Mouse (Mus musculus) neural tube, embryonic 11.5 days (tissue): ENCODE measurements around the gene Bsdc1. TPM values are rescaled to one million over a fixed set of nuclear protein-coding genes. Genes with fewer than 3 reads are reported as not detected.
A peak's percentile ranks its signal among the peaks of the same experiment; 100 is the strongest.

Experiments used
- ATAC-seq: fragments of 200-750 bp; cut with Nextera tagmentation; 2 replicates; pipeline ENCODE4 v1.8.0; 2017; ENCODE audit warnings: moderate number of reproducible peaks, mild to moderate bottlenecking, moderate TSS enrichment, moderate library complexity; ENCODE audit not compliant: insufficient read depth, low FRiP score, low TSS enrichment
- DNase-seq: peaks from one replicate; pipeline ENCODE4 v3.0.0-alpha.2; 2015; ENCODE audit warnings: low spot score
- H3K27ac ChIP-seq: fragments of 300-500 bp; sonication (generic); 2 replicates; pipeline ENCODE4 v1.5.1; 2014; ENCODE audit warnings: low read depth, mild to moderate bottlenecking, low read length
- H3K27me3 ChIP-seq: fragments of 300-500 bp; sonication (generic); 2 replicates; pipeline ENCODE4 v1.6.1; 2014; ENCODE audit warnings: mild to moderate bottlenecking, low read length, mixed read lengths; ENCODE audit not compliant: control insufficient read depth, insufficient read depth
- H3K36me3 ChIP-seq: fragments of 300-500 bp; sonication (generic); 2 replicates; pipeline ENCODE4 v1.6.1; 2014; ENCODE audit warnings: mild to moderate bottlenecking, low read length, moderate library complexity, mixed read lengths; ENCODE audit not compliant: control insufficient read depth, insufficient read depth
- H3K4me1 ChIP-seq: fragments of 300-500 bp; sonication (generic); 2 replicates; pipeline ENCODE4 v1.6.1; 2014; ENCODE audit warnings: low read length, mixed read lengths; ENCODE audit not compliant: control insufficient read depth, insufficient read depth
- H3K4me2 ChIP-seq: fragments of 300-500 bp; sonication (generic); 2 replicates; pipeline ENCODE4 v1.6.1; 2014; ENCODE audit warnings: low read depth, mild to moderate bottlenecking, moderate library complexity
- H3K4me3 ChIP-seq: fragments of 300-500 bp; sonication (generic); 2 replicates; pipeline ENCODE4 v1.5.1; 2014; ENCODE audit warnings: low read depth, low read length
- H3K9ac ChIP-seq: fragments of 300-500 bp; sonication (generic); 2 replicates; pipeline ENCODE4 v1.6.1; 2014; ENCODE audit warnings: mild to moderate bottlenecking, low read length
- H3K9me3 ChIP-seq: fragments of 300-500 bp; sonication (generic); 2 replicates; pipeline ENCODE4 v1.6.1; 2016; ENCODE audit warnings: low read length; ENCODE audit not compliant: control insufficient read depth
- WGBS: fragments of 180-500 bp; shearing (Covaris S2); extraction: QIAGEN DNeasy Blood & Tissue Kit; methylation state at CpG from one replicate; pipeline ENCODE4 v1.1.7; 2014; 5-methylcytosine and 5-hydroxymethylcytosine counted together
- polyA plus RNA-seq: library from polyadenylated mRNA; unstranded; fragments of >200 nt; fragmentation: Nextera tagmentation; extraction: Ambion mirVana; gene quantifications from 2 replicates; pipeline ENCODE4 v1.2.1, GENCODE M21; 2014

The Bsdc1 gene
- polyA plus RNA-seq, 1 experiment from 2014 or later, result 31.7 TPM

GRCm38 (mm10) chr4:129463097-129464059 is 2.0 kb downstream of the Bsdc1 start:
- Histone ChIP-seq H3K9ac (no peak overlapping the region), H3K4me2 (no peak overlapping the region), H3K4me1 (peaks cover 6% of the 10 kb centered on the region; the same call in 1 of the 2 replicates), H3K27ac (no peak overlapping the region), H3K4me3 (no peak overlapping the region), H3K9me3 (no peaks in the 10 kb centered on the region), H3K27me3 (no peaks in the 10 kb centered on the region), H3K36me3 (peaks cover 5% of the 10 kb centered on the region)
- ATAC-seq, result no peak
- DNase-seq, result no peak
- 85% methylated on average over 24 of the region's 24 CpGs for WGBS

GRCm38 (mm10) chr4:129464286-129464815 is 3.0 kb downstream of the Bsdc1 start:
- no peak for DNase-seq
- H3K9ac ChIP-seq, result no peak overlapping the region
- H3K4me3 ChIP-seq, result no peak overlapping the region
- no peak for ATAC-seq
- H3K4me2 ChIP-seq, result no peak overlapping the region
- H3K9me3 ChIP-seq, result no peaks in the 10 kb centered on the region
- 83% methylated on average over 4 of the region's 4 CpGs for WGBS
- H3K27ac ChIP-seq, result no peak overlapping the region
- H3K27me3 ChIP-seq, result no peaks in the 10 kb centered on the region
- peaks cover 6% of the 10 kb centered on the region; the same call in 1 of the 2 replicates for H3K4me1 ChIP-seq
- H3K36me3 ChIP-seq, result peaks cover 5% of the 10 kb centered on the region

GRCm38 (mm10) chr4:129476047-129476446 is 14.7 kb downstream of the Bsdc1 start:
- DNase-seq (no peak), ATAC-seq (no peak)
- peaks cover 24% of the 10 kb centered on the region for H3K36me3 ChIP-seq
- H3K4me1 ChIP-seq, result no peaks in the 10 kb centered on the region
- no peaks in the 10 kb centered on the region for H3K27me3 ChIP-seq
- no peak overlapping the region for H3K4me3 ChIP-seq
- H3K9ac ChIP-seq, result no peak overlapping the region
- WGBS, result 90% methylated on average over 11 of the region's 11 CpGs
- no peaks in the 10 kb centered on the region for H3K9me3 ChIP-seq
- no peak overlapping the region for H3K27ac ChIP-seq
- no peak overlapping the region for H3K4me2 ChIP-seq

GRCm38 (mm10) chr4:129479863-129480262 is 18.5 kb downstream of the Bsdc1 start:
- DNase-seq (no peak), ATAC-seq (no peak)
- no peaks in the 10 kb centered on the region for H3K27me3 ChIP-seq
- H3K36me3 ChIP-seq, result peaks cover 6% of the 10 kb centered on the region; the same call in 1 of the 2 replicates
- no peak overlapping the region for H3K4me2 ChIP-seq
- no peak overlapping the region for H3K4me3 ChIP-seq
- H3K27ac ChIP-seq, result no peak overlapping the region
- WGBS, result 90% methylated on average over 3 of the region's 3 CpGs
- no peaks in the 10 kb centered on the region for H3K9me3 ChIP-seq
- no peak overlapping the region for H3K9ac ChIP-seq
- H3K4me1 ChIP-seq, result no peaks in the 10 kb centered on the region

- H3K4me1 ChIP-seq, result no peaks in the 10 kb centered on the region
- no peak overlapping the region for H3K4me2 ChIP-seq
- no peak overlapping the region for H3K9ac ChIP-seq
- H3K27me3 ChIP-seq, result no peaks in the 10 kb centered on the region
- no peak overlapping the region for H3K27ac ChIP-seq
- ATAC-seq (no peak), DNase-seq (no peak)
- H3K9me3 ChIP-seq, result no peaks in the 10 kb centered on the region
- H3K4me3 ChIP-seq, result no peak overlapping the region
- 100% methylated on average over 1 of the region's 1 CpGs for WGBS
- peaks cover 6% of the 10 kb centered on the region for H3K36me3 ChIP-seq
Observed at GRCm38 (mm10) chr4:129481090-129481489, 19.7 kb downstream of the Bsdc1 start.

- peak within 1 kb of the TSS; percentile 31 for H3K9ac ChIP-seq
- peaks cover 11% of the 10 kb centered on the region for H3K4me1 ChIP-seq
- no peaks in the 10 kb centered on the region for H3K9me3 ChIP-seq
- peak within 1 kb of the TSS; percentile 27 for H3K4me3 ChIP-seq
- no peak within 1 kb of the TSS for H3K27ac ChIP-seq
- H3K36me3 ChIP-seq, result peaks cover 2% of the 10 kb centered on the region
- peaks cover 15% of the 10 kb centered on the region for H3K27me3 ChIP-seq
- 3% methylated on average over 67 of the region's 70 CpGs for WGBS
- DNase-seq (peak; percentile 37), ATAC-seq (no peak)
- peak within 1 kb of the TSS; percentile 41 for H3K4me2 ChIP-seq
Observed at GRCm38 (mm10) chr4:129490972-129491880, 29.8 kb downstream of the Bsdc1 start, which contains the start of the genes Tssk3 and Fam229a. Gene Tssk3 (minus strand): TSS chr4:129491022. Gene Fam229a (plus strand): TSS chr4:129491190.

GRCm38 (mm10) chr4:129494681-129495080 is 33.3 kb downstream of the Bsdc1 start:
- Histone ChIP-seq H3K4me2 (no peak overlapping the region), H3K4me1 (peaks cover 16% of the 10 kb centered on the region), H3K4me3 (no peak overlapping the region), H3K27me3 (peaks cover 15% of the 10 kb centered on the region), H3K9me3 (no peaks in the 10 kb centered on the region), H3K9ac (no peak overlapping the region), H3K36me3 (no peaks in the 10 kb centered on the region), H3K27ac (no peak overlapping the region)
- no peak for ATAC-seq
- 78% methylated on average over 7 of the region's 7 CpGs for WGBS
- no peak for DNase-seq
